Mouse (Mus musculus) layer of hippocampus, postnatal 10 days (tissue): ENCODE results near the gene Myo1g. TPM values are rescaled to one million over a fixed set of nuclear protein-coding genes. Genes with fewer than 3 reads are reported as not detected.
"Not testable (repeated sequence)": the region's sequence is repeated elsewhere in the genome, so short reads cannot be mapped to it uniquely, and the experiment has no call there.

Source experiments
- DNase-seq, 2 experiments: peaks; one replicate each; pipeline ENCODE4 v3.0.0; 2021; ENCODE audit warnings: low spot score in 2 of 2
- total RNA-seq, 2 experiments: library from RNA; stranded (reverse); gene quantifications; 2 replicates each; pipeline ENCODE4 v1.2.3; 2021

The Myo1g gene
- total RNA-seq, 2 experiments from 2014 or later = 0.25 to 0.49 TPM

DNA sequence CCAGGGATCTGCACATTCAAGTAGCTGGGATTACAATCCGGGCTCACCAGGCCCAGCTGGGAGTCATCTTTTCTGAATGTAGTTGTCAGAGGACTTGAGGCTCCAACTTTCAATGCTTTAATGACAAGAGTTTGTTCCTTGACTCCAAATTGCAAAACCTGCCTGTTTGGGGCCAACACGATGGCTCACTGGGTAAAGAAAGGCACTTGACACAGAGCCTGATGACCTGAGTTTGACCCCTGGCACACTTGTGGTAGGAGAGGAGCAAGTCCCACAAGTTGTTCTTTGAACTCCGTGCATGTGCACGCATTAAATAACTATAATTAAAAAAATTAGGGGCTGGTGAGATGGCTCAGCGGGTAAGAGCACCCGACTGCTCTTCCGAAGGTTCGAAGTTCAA lies 9.2 kb upstream of the Myo1g start:
- DNase-seq = no peak

DNA sequence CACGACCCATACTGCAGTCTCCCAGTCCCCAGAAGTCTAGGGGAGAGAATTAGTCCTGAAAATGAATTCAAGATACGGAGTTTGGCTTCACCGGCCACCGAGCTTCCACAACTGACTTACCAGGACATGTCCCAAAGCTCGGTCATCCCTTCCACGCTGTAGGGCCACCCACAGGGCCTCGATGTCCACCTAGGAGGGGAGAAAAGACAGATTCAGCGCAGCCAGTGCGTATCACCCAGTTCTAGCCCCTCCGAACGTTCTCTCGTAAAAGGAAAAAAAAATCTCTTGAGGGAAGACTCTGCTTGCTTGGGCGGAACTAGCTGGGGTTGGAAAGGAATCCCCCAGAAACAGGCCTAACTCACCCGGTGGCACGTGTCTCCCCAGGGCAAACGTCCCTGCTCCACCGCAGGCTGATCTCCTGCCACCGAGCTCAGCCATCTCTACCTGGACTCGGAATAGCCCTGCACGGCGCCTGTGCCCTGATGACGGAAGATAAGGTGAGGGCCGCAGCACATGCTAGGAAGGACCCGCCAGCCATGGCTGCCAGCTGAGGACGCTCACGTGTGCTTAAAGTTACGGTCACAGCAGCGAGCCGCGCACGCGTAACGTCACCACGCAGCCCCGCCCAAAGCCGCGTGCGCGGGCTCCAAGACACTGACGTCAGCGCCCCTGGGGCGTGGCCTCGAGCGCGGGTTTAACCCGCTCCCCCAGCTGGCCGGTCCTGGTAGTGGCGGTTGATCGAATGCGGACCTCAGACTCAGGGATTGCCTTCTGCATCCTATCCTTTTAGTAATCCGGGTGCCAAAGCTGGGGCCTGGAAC lies 7.6 kb upstream of the Myo1g start:
- peak; percentile 99 for DNase-seq

DNA sequence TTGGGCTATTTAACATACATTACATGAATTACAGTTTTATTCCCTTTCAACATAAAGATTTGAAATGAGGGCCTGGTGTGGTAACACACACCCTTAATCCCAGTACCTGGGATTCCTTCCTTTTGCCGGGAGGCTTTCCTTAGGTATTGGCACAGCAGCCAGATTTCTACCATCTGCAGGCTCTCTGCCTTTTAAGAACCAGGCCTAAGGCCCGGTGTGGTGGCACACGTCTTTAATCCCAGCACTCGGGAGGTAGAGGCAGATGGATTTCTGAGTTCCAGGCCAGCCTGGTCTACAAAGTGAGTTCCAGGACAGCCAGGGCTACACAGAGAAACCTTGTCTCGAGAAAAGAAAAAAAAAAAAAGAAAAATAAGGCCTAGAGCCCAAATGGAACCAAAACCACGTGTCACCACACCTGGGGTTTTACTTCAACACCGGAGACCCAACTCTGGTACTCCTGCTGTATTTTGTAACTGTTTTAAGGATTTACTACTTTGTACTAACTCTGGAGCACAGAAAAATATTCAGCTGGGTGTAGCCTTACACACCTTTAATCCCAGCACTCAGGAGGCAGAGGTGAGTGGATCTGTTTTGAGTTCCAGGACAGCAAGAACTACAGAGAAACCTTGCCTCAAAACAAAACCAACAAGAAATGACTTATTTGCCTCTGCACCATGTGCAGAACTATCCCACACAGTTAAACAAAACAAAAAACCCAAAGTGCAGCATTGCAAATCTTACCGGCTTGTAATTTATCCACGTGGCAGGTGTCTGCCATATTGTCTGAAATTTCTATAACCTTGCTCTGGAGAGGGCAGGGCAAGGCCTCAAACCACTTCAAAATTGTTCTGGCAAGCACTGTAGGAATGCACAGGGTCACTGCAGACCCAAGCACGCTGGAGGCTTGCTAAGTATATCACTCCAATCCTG lies 6.8 kb upstream of the Myo1g start:
- no peak for DNase-seq

DNA sequence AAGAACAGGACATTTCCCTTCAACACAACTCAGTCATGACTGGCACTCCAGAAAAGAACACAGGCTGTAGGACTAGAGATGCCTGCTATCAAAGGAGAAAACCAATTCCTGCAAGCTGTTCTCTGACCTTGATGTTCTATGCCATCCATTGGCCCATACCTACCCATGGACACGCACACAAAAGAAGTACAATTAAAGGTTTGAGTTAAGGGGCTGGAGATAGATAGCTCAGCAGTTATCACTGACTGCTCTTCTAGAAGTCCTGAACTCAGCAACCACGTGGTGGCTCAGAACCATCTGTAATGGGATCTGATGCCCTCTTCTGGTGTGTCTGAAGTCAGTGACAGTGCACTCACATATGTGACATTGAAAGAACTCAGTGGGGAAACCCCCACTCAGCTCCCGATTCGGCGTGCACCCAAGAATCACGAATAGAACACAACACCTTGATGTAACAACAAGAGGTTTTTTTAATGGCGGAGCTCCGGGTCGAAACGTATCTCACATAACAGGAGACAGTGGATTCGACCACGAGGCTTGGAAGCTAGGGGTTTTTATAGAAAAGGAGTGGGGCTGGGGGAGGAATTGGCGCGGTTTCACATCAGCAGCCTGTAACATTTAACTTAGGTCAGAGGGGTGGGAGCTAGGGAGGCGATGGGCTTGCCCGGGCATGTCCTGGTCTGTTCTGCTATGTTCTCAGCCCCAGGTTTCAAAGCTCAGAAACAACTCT lies 5.9 kb upstream of the Myo1g start:
- DNase-seq = not testable (repeated sequence)

DNA sequence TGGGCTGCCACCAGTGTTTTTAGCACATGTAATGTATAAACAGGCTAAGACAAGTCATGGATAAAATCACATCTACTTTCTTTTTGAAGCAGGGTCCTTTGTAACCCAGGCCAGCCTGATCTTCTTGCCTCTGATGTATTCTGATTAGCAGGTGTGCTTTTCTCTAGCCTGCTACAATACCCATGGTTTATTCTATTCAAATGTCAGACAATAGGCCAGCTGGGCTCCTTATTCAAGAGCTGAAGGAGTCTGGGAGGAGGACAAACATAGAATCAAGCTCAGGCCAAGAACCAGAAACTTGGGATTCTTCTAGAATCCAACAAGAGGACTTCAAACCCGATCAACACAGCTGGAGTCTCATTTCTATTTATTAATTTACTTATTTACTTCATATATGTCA lies 4.5 kb upstream of the Myo1g start:
- no peak for DNase-seq

DNA sequence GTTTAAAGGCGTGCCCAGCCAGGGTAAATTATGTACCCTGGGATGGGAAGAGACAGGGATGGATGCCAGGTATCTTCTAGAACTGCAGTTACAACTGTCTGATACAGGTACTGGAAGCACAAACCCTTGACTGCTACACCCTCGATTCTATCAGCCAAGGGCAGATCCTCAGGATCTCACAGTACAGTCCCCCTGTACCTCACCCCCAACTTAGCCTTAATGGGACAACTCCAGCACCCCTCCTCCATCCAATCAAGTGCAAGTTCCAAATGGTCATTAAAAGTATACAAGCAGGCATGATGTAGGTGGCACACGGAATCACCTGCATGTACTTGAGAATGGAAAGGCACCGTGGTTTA lies 4.1 kb upstream of the Myo1g start:
- DNase-seq = no peak

DNA sequence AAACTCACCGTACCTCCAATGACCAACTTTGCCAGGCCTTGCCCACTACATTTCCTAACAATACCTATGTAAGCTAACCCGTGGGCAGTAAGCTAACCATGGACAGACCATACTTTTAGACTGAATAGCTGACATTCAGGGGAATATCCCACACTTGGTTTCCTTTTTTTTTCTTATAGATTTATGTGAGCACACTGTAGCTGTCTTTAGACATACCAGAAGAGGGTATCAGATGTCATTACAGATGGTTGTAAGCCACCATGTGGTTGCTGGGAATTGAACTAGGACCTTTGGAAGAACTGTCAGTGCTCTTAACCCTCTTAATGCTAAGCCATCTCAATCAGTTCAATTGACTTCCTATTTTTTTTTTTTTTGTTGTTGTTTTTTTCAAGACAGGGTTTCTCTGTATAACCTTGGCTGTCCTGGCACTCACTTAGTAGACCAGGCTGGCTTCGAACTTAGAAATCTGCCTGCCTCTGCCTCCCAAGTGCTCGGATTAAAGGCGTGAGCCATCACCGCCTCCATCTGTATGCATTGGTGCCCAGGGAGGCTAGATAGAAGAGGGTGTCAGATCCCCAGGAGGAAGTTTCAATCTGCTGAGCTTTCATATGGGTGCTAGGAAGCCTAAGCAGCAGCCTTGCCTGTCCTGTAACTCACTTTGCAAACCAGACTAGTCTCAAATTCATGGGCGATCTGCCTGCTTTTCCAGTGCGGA lies 3.6 kb upstream of the Myo1g start:
- no peak for DNase-seq

DNA sequence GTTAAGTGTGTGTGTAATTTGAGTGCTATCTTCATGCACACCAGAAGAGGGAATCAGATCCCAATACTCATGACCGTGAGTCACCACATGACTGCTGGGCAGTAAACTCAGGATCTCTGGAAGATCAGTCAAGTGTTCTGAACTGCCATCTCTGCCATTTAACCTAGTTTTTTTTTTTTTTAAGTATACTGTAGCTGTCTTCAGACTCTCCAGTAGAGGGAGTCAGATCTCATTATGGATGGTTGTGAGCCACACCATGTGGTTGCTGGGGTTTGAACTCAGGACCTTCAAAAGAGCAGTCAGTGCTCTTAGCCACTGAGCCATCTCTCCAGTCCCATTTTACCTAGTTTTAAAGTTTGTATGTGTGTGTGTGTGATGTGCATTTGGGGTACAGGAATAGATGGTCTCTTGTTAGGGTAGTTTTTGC lies 2.9 kb upstream of the Myo1g start:
- DNase-seq = no peak

DNA sequence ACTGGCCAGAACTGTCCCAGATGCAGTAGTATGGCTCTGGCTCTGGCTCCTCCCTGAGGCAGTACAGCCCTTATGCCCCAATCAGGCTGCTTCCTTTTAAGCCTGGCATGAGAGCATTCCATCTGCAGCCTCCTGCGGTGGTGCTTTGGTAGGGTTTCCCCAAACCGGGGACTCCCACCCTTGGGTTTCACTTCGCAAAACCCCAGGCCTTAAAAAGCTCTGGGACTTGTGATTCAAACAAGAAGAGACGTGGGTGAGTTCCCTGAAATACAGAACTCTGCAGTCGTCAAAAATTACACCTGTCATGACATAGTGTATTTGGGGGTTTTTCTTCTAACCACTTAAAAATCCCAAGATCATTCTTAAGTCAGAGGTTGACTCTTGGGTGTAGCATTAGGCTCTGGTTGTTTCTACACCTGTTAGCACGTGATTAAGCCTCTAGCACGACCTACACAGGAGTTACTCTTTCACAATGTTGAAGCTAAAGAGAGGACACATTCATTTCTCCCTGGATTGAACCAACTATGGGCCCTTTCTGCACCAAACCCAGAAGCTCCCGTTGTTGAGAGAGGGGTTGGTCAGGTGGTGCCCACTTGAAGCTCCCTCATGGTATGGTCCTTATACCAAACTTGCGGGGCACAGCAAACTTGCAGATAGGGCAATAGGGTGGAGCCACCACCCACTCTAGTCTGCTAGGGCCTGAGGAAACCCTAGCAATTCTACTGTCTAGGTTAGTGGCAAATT lies 2.2 kb upstream of the Myo1g start:
- no peak for DNase-seq

DNA sequence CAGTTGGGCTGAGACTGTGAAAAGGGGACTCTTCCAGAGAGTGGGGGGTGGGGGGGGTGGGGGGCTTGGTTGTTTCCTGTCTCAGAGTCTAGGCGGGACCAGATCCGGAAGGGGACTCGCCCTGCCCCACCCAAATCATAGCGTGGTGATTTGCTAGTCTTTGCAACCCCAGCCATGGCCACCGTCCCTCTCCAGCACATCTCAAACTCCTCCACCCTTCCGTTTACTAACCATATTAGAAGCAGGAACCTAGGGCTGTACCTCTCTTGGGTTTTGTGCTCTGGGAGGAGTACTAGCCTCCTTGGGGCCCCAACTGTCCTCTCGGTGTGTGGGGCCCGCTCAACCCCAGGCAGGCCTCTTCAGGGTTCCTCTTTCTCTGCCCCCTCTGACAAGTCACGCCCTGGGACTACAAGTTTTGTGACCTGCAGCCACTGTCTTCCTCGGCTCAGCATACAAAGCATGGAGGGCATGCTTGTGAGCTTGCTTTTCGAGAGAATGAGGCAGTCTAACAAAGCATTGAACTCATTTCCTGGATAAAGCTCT lies 1.2 kb downstream of the Myo1g start:
- DNase-seq = no peak

DNA sequence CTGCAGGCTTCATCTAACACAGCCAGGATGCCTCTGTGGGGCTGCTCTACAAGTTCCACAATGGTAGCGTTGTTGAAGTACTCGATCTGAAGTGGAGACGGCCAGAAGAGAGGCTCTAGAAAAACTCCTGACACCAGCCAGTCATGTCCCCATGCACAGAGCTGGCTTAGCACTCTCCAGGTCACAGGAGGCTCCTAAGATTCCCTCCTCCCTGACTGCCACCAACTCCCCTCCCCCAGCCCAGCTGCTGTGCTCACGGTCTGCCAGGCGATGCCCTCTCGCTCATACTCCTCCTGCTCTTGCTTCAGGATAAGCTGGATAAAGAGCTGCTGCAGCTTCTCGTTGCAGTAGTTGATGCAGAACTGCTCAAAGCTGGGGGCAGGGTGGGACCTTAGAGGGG lies 5.9 kb downstream of the Myo1g start:
- DNase-seq = no peak

DNA sequence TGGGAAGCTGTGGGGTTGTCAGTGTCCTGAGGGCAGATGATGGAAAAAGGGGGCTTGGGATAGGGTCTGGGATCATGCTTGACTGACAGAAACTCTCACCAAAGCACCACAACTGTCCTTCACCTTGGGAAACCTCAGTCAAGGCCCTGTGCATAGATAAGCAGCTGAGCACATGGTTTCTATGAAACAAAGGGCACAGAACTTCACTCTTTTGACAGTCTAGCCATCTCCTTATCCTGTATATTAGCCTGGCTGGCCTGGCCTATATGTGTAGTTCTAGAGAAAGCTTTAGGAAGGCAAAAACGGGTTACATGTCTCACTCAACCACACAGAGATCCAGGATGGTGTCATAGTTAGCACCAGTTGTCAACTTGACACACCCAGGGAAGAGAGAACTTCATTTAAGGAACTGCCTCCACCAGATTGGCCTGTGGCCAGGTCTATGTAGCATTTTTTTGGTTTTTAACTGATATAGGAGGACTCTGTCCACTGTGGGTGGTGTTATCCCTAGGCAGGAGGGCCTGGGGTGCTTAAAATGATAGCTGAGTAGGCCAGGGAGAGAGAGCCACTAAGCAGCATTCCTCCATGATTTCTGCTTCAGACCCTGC lies 12.4 kb downstream of the Myo1g start:
- no peak for DNase-seq

DNA sequence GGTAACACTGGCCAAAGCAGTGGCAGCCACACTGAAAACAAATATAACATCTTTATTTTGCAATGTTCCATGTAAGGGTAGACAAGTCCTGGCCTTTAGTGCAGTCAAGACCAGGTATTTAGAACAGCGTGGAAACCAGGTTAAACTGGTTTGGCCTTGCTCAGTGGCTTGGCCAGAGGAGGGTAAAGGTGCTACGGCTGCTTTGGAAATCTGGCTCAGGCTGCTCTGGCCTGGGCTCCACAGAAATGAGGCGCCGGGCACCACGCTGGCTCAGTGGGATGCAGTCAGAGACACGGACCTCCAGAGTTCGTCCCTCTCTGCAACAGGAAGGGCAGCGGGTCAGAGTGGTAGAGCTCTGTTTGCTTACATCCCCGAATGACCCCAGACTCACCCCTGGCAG lies 14.2 kb downstream of the Myo1g start:
- DNase-seq = no peak

DNA sequence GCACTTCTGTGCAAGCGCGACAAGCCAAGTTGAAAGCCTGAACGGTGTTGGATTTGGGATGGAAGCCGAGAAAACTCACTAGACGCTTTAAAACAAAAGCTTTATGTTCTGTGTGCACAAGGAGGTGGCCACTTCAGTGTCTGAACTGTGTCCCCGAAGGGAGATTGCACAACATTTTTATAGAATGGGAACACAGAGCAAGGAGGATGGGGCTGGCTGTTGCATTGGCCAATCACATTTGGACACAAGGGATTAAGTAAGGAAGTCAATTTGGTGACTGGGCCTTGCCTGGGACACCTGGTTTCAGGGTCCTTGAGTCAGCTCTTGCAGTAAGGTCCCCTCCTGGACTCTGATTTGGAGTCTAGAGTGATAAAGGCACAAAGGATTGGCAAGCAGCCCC lies 16.1 kb downstream of the Myo1g start:
- DNase-seq = no peak

DNA sequence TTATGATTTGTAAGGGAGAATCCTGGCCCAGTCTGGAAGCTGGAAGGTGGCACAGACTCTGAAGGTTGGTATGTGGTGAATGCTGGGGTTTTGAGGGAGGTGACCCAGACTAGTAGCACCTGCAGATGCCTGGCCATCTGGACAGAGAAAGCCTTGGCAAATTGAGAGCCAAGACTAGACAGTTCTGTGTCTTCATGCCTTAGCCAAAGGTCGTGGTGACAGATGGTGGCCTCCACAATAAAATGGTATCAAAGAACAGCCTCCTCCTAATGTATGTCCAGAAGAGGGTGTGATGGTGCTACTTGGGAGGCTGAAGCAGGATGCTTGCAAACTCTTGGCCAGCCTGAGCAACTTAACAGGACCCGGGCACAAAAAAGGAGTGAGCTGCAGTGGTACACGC lies 16.5 kb downstream of the Myo1g start:
- no peak for DNase-seq

DNA sequence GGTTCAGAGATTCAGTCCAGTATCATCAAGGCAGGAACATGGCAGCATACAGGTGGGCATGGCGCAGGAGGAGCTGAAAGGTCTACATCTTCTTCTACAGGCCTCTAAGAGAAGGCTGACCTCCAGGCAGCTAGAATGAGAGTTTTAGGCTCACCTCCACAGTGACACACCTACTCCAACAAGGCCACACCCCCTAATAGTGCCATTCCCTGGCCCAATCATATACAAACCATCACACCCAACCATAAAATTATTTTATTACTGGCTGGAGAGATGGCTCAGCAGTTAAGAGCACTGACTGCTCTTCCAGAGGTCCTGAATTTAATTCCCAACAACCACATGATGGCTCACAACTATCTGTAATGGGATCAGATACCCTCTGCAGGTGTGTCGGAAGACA lies 18.3 kb downstream of the Myo1g start:
- no peak for DNase-seq

DNA sequence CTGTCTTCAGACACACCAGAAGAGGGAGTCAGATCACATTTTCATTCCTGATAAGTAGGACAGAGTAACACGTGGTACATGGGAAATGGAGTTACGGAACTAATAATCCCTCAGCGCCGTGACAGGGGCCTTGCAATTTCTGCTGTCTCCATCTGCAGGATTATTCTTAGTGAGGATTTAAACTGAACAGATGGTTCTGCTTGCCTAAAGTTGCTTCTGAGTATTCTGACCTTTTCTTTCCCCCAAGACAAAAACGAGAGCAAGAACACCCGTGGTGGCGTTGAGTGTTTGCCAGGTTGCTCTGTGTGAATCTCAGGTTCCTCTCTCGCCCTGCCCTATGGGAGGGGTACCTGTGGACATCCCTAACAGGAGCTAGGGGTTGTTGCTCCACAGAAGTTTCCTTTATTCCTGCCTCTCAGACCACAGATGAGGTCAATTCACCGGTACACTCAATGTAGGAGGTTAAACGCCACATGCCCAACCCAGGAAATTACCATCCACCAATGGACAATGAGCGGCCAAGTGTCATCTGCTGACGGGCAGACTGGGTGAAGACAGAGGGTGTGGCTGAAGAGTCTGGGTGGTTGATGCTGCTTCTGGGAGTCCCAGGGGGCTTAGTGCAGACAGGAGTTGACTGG lies 23.3 kb downstream of the Myo1g start:
- DNase-seq = no peak

DNA sequence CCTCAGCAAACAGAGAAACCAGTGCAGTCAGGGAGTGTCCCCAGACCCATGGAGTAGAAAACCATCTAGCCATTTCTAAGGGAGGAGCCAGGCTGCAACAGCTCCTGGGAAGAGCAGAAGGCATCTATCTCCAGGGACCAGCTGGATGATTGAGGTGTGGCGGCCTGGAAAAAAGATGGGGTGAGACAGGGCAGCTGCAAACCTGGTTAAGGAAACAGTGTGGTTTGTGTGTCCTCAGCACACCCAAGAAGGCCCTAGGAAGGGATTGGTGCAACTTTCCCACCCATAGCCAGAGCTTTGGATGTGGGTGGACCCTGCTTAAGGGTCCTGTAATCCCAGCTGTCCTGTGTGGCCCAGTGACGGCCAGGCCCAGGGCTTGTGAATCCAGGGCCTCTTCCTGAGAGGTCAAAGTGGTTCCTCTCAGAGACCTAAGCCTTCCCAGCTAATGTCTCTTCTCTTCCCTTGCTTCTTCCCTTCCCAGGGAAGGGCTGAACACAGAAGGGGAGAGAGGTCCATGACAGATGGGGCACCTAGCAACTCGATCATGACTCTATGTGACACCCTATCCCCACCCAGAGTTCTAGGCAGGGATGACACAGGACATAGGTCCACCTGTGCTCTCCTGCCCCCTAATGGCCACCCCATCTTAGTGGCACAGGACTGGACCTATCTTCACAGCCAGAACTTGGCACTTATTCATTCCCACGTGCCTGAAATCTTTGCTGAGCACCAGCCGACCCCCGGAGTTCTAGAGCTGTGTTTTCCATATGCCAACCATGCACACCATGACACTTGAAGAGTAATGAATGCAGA lies 30.9 kb downstream of the Myo1g start:
- DNase-seq = peak in 1 of 2 experiments; percentile 44
